Mouse (Mus musculus) small intestine, adult 2 months (tissue): ENCODE measurements around the gene Rragb. TPM values are rescaled to one million over a fixed set of nuclear protein-coding genes. Genes with fewer than 3 reads are reported as not detected.

ENCODE experiments used
- H3K27ac ChIP-seq: fragments of 200-500 bp; 2 replicates; pipeline ENCODE4 v1.5.1; 2012; ENCODE audit warnings: low read depth, low read length, control low read depth, inconsistent platforms; ENCODE audit not compliant: insufficient read depth
- H3K27me3 ChIP-seq: fragments of 200-500 bp; 2 replicates; pipeline ENCODE4 v1.6.1; 2012; ENCODE audit warnings: mild to moderate bottlenecking, moderate library complexity, low read length, inconsistent platforms; ENCODE audit not compliant: control insufficient read depth, insufficient read depth
- H3K36me3 ChIP-seq: fragments of 200-500 bp; 2 replicates; pipeline ENCODE4 v1.6.1; 2012; ENCODE audit warnings: mild to moderate bottlenecking, low read length, control low read depth, inconsistent platforms; ENCODE audit not compliant: control insufficient read depth, insufficient read depth
- H3K4me1 ChIP-seq: fragments of 200-500 bp; 2 replicates; pipeline ENCODE4 v1.6.1; 2012; ENCODE audit warnings: low read length, inconsistent platforms, mixed read lengths; ENCODE audit not compliant: control insufficient read depth, insufficient read depth, insufficient read length
- H3K4me3 ChIP-seq: fragments of 200-500 bp; 2 replicates; pipeline ENCODE4 v1.5.1; 2012; ENCODE audit warnings: low read depth, mild to moderate bottlenecking, control low read depth, inconsistent platforms, low read length, moderate library complexity
- CTCF ChIP-seq: fragments of 200-500 bp; IDR thresholded peaks from 2 replicates; pipeline ENCODE4 v1.5.1; 2012; ENCODE audit warnings: low read depth, mild to moderate bottlenecking, control low read depth, inconsistent platforms, low read length, moderate library complexity, mixed read lengths; ENCODE audit not compliant: insufficient replicate concordance, insufficient read length; ENCODE audit errors: extremely low read depth
- POLR2A ChIP-seq: fragments of 200-500 bp; IDR thresholded peaks from 2 replicates; pipeline ENCODE4 v1.6.1; 2012; ENCODE audit warnings: low read depth, mild to moderate bottlenecking, control low read depth, inconsistent platforms, low read length, moderate library complexity
- WGBS: fragments of 180-500 bp; shearing (Covaris S2); methylation state at CpG from one replicate; pipeline ENCODE4 v1.1.7; 2018; 5-methylcytosine and 5-hydroxymethylcytosine counted together
- polyA plus RNA-seq: library from polyadenylated mRNA; depleted of rRNA; stranded (reverse); fragments of >200 nt; gene quantifications from 2 replicates; pipeline ENCODE4 v1.2.3, GENCODE M21; 2012; rRNA removed

Gene Rragb
- polyA plus RNA-seq: 0.18 and 0.20 TPM in 2 replicates

- Histone ChIP-seq H3K4me3 (peak within 1 kb of the TSS; percentile 58), H3K27me3 (no peaks in the 10 kb centered on the region; the same call in 1 of the 2 replicates), H3K4me1 (peaks cover 2% of the 10 kb centered on the region; the same call in 1 of the 2 replicates), H3K36me3 (no peaks in the 10 kb centered on the region), H3K27ac (no peak within 1 kb of the TSS)
- 10% methylated on average over 47 of the region's 47 CpGs for WGBS
- TF ChIP-seq CTCF: no peak
- no peak for TF ChIP-seq POLR2A
Observed at GRCm38 (mm10) chrX:153139734-153140515, at the start of gene Rragb. TSS of gene Rragb (plus strand) at chrX:153139981.

GRCm38 (mm10) chrX:153118486-153118885 is 21.3 kb upstream of the Rragb start, which contains the start of gene Foxr2:
TSS of gene Foxr2 (plus strand) at chrX:153118786.
- WGBS: 11% methylated on average over 2 of the region's 3 CpGs

GRCm38 (mm10) chrX:153119013-153119412 is 20.8 kb upstream of the Rragb start:
- H3K4me3 ChIP-seq: no peak overlapping the region
- TF ChIP-seq CTCF (no peak), POLR2A (no peak)

More at GRCm38 (mm10) chrX:153118486-153118885, 21.3 kb upstream of the Rragb start, which contains the start of gene Foxr2:
- Histone ChIP-seq H3K36me3 (no peaks in the 10 kb centered on the region), H3K27ac (no peak within 1 kb of the TSS), H3K4me1 (no peaks in the 10 kb centered on the region), H3K4me3 (no peak within 1 kb of the TSS), H3K27me3 (no peaks in the 10 kb centered on the region)
- TF ChIP-seq POLR2A (no peak), CTCF (no peak)

GRCm38 (mm10) chrX:153142656-153143055 is 2.9 kb downstream of the Rragb start:
- H3K36me3 ChIP-seq: no peaks in the 10 kb centered on the region
- no peak for TF ChIP-seq POLR2A
- no peak for TF ChIP-seq CTCF

More at GRCm38 (mm10) chrX:153119013-153119412, 20.8 kb upstream of the Rragb start:
- no peaks in the 10 kb centered on the region for H3K27me3 ChIP-seq
- 39% methylated on average over 2 of the region's 2 CpGs for WGBS
- no peaks in the 10 kb centered on the region for H3K36me3 ChIP-seq
- no peaks in the 10 kb centered on the region for H3K4me1 ChIP-seq
- H3K27ac ChIP-seq: no peak overlapping the region

DNA sequence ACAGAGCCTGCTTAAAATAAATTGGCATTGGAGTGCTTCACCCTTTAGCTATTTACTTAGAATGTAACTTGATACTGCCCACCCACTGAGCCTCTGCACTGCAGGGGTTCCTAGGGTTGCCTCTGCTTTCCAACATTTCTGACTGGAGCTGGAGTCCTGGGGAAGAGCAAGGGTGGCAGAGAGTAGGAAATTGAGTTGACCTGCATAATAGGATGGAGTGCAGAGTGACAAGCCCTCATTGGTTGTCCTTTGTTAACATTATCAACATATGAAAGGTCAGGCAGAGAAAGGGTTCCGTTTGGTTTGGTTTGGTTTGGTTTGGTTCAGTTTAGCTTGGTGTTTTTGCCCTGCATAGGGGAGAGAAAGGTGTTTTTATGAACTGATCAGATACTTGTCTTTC is 12.0 kb downstream of the Rragb start:
- no peak for TF ChIP-seq POLR2A
- TF ChIP-seq CTCF: no peak
- Histone ChIP-seq H3K27ac (no peak overlapping the region), H3K4me1 (no peaks in the 10 kb centered on the region), H3K36me3 (no peaks in the 10 kb centered on the region), H3K27me3 (no peaks in the 10 kb centered on the region), H3K4me3 (no peak overlapping the region)
- 25% methylated on average over 1 of the region's 1 CpGs for WGBS

More at GRCm38 (mm10) chrX:153142656-153143055, 2.9 kb downstream of the Rragb start:
- Histone ChIP-seq H3K4me1 (peaks cover 2% of the 10 kb centered on the region; the same call in 1 of the 2 replicates), H3K4me3 (no peak overlapping the region), H3K27me3 (no peaks in the 10 kb centered on the region; the same call in 1 of the 2 replicates), H3K27ac (no peak overlapping the region)
- WGBS: 87% methylated on average over 3 of the region's 3 CpGs

- WGBS: 36% methylated on average over 3 of the region's 3 CpGs
- H3K4me1 ChIP-seq: no peaks in the 10 kb centered on the region
- H3K27me3 ChIP-seq: no peaks in the 10 kb centered on the region
- H3K36me3 ChIP-seq: no peaks in the 10 kb centered on the region
- H3K27ac ChIP-seq: no peak overlapping the region
- TF ChIP-seq POLR2A: no peak
- peak; percentile 43; the same call in 1 of the 2 replicates for TF ChIP-seq CTCF
- H3K4me3 ChIP-seq: no peak overlapping the region
Observed at GRCm38 (mm10) chrX:153155322-153155721, 15.5 kb downstream of the Rragb start.

DNA sequence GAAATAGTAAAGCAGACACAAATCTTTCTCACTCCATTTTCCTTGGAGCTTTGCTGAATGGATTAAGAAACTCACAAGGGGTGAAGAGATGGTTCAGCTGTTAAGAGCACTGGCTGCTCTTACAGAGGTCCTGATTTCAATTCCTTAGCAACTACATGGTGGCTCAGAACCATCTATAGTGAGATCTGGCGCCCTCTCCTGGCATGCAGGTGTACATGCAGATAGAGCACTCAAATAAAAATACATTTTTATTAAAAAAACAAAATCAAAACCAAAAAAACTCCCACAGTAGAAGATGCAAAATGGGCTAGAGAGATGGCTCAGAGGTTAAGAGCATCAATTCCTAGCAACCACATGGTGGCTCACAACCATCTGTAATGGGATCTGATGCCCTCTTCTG is 35.0 kb downstream of the Rragb start:
- no peak overlapping the region for H3K4me3 ChIP-seq
- no peak overlapping the region for H3K27ac ChIP-seq
- TF ChIP-seq CTCF (no peak), POLR2A (no peak)
- H3K4me1 ChIP-seq: no peaks in the 10 kb centered on the region
- H3K27me3 ChIP-seq: no peaks in the 10 kb centered on the region
- WGBS: 7% methylated on average over 1 of the region's 1 CpGs
- H3K36me3 ChIP-seq: no peaks in the 10 kb centered on the region
